Mouse (Mus musculus): Measurements from ENCODE around the gene Ppp1r12c. TPM values are rescaled to one million over a fixed set of nuclear protein-coding genes. Genes with fewer than 3 reads are reported as not detected.
A peak's percentile ranks its signal among the peaks of the same experiment; 100 is the strongest.

Ppp1r12c gene
- 40.9 and 46.0 TPM in 2 replicates for polyA plus RNA-seq (2014; fragmentation: Nextera tagmentation; extraction: Ambion mirVana)

GRCm38 (mm10) chr7:4501558-4502397, at the start of gene Ppp1r12c:
Ppp1r12c (minus strand) TSS chr7:4501680.
- peak within 1 kb of the TSS; percentile 92 for H3K9ac ChIP-seq (ENCODE audit: low read length)
- H3K9me3 ChIP-seq (ENCODE audit: control insufficient read depth, low read length): no peaks in the 10 kb centered on the region
- ATAC-seq (ENCODE audit: insufficient number of reproducible peaks, low FRiP score, low TSS enrichment, low read depth) (peak; percentile 88), DNase-seq (ENCODE audit: low spot score) (peak; percentile 95)
- peaks cover 12% of the 10 kb centered on the region; the same call in 1 of the 2 replicates for H3K4me1 ChIP-seq (ENCODE audit: control insufficient read depth, insufficient read depth, low read length)
- H3K27me3 ChIP-seq (ENCODE audit: control insufficient read depth, insufficient read depth, low read length): no peaks in the 10 kb centered on the region
- H3K4me3 ChIP-seq (ENCODE audit: low read depth, low read length): peak within 1 kb of the TSS; percentile 73
- WGBS: under 1% methylated on average over 62 of the region's 62 CpGs
- H3K4me2 ChIP-seq (ENCODE audit: low read depth, severe bottlenecking): peak within 1 kb of the TSS; percentile 61
- 0 out of 2 replicates have a peak, but pooled peaks cover 3% of the 10 kb centered on the region for H3K36me3 ChIP-seq (ENCODE audit: control insufficient read depth, insufficient read depth, low read length)
- peak within 1 kb of the TSS; percentile 51; the same call in 1 of the 2 replicates for H3K27ac ChIP-seq (replicated peaks; ENCODE audit: low read depth, low read length)

DNA sequence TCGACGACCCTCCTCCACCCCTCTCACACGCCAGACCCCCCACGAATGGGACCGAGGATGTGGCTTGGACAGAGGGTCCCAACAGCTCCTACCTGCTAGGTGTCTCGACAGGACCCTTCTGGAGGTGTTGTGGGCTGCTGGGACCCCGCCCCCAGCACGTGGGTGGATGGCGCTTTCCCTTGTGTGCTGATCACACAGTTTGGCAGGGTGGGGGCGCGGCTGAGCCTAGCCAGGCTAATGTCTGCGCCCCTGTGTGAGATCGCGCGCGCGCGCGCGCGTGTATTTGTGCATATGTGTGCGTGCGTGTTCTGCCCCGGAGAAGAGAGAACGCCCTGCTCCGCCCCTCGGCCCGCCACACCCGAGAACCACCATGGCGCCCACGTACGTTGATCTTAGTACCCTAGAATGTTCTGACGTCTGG, 45.8 kb upstream of the Ppp1r12c start, which contains the start of gene Syt5:
TSS of gene Syt5 (minus strand) at position 321 of the 421 bp plus-strand sequence.
- no peaks in the 10 kb centered on the region for H3K27me3 ChIP-seq (ENCODE audit: control insufficient read depth, insufficient read depth, low read length)
- no peaks in the 10 kb centered on the region for H3K9me3 ChIP-seq (ENCODE audit: control insufficient read depth, low read length)
- peak; percentile 49 for ATAC-seq (ENCODE audit: insufficient number of reproducible peaks, low FRiP score, low TSS enrichment, low read depth)
- peak within 1 kb of the TSS; percentile 30 for H3K4me3 ChIP-seq (ENCODE audit: low read depth, low read length)
- peak; percentile 46 for DNase-seq (ENCODE audit: low spot score)
- H3K4me1 ChIP-seq (ENCODE audit: control insufficient read depth, insufficient read depth, low read length): 0 out of 2 replicates have a peak, but pooled peaks cover 6% of the 10 kb centered on the region
- peak within 1 kb of the TSS; percentile 56 for H3K4me2 ChIP-seq (ENCODE audit: low read depth, severe bottlenecking)
- WGBS: 4% methylated on average over 33 of the region's 33 CpGs
- no peak within 1 kb of the TSS for H3K27ac ChIP-seq (replicated peaks; ENCODE audit: low read depth, low read length)
- no peaks in the 10 kb centered on the region for H3K36me3 ChIP-seq (ENCODE audit: control insufficient read depth, insufficient read depth, low read length)
- 0 out of 2 replicates have a peak within 1 kb of the TSS, but pooled peaks have one; percentile 18 for H3K9ac ChIP-seq (ENCODE audit: low read length)

DNA sequence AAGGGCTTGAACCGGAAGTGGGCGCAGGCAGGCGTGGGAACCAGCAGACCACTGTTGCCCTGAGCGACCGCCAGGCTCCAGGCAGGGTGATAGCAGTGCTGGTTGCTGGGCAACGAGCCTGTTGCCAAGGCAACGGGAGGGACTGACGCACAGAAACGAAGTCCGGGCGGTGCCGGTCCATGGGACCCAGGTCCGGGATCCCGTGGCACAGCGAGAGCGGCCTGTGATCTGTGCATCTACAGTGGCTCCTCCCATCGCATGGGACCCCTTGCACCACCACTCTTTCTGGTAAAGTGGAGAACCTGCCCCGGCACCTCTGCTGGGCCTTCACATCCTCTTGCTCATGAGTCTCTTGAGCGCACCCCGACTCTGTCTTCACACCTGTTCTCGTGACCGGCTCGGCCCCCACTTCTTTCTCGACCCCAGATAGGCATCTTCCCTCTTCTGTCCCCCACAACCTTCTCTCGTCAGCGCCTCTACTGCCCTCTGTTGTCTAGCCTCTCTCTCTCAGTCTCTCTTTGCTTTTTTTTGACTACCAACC, 45.2 kb upstream of the Ppp1r12c start:
- Histone ChIP-seq H3K36me3 (ENCODE audit: control insufficient read depth, insufficient read depth, low read length) (no peaks in the 10 kb centered on the region), H3K4me1 (ENCODE audit: control insufficient read depth, insufficient read depth, low read length) (0 out of 2 replicates have a peak, but pooled peaks cover 6% of the 10 kb centered on the region), H3K27ac (replicated peaks; ENCODE audit: low read depth, low read length) (no peak overlapping the region), H3K9me3 (ENCODE audit: control insufficient read depth, low read length) (no peaks in the 10 kb centered on the region), H3K4me3 (ENCODE audit: low read depth, low read length) (peak overlapping the region; percentile 30), H3K9ac (ENCODE audit: low read length) (no peak overlapping the region), H3K4me2 (ENCODE audit: low read depth, severe bottlenecking) (peak overlapping the region; percentile 56), H3K27me3 (ENCODE audit: control insufficient read depth, insufficient read depth, low read length) (no peaks in the 10 kb centered on the region)
- ATAC-seq (ENCODE audit: insufficient number of reproducible peaks, low FRiP score, low TSS enrichment, low read depth): peak; percentile 67
- 2% methylated on average over 23 of the region's 26 CpGs for WGBS
- peak; percentile 80 for DNase-seq (ENCODE audit: low spot score)

- Histone ChIP-seq H3K9me3 (ENCODE audit: control insufficient read depth, low read length) (no peaks in the 10 kb centered on the region), H3K27ac (replicated peaks; ENCODE audit: low read depth, low read length) (no peak overlapping the region), H3K27me3 (ENCODE audit: control insufficient read depth, insufficient read depth, low read length) (no peaks in the 10 kb centered on the region), H3K36me3 (ENCODE audit: control insufficient read depth, insufficient read depth, low read length) (no peaks in the 10 kb centered on the region), H3K4me2 (ENCODE audit: low read depth, severe bottlenecking) (peak overlapping the region; percentile 56), H3K9ac (ENCODE audit: low read length) (no peak overlapping the region), H3K4me3 (ENCODE audit: low read depth, low read length) (no peak overlapping the region; the same call in 1 of the 2 replicates), H3K4me1 (ENCODE audit: control insufficient read depth, insufficient read depth, low read length) (0 out of 2 replicates have a peak, but pooled peaks cover 6% of the 10 kb centered on the region)
- ATAC-seq (ENCODE audit: insufficient number of reproducible peaks, low FRiP score, low TSS enrichment, low read depth) (0 out of 2 replicates have a peak, but pooled peaks have one; percentile 19), DNase-seq (ENCODE audit: low spot score) (no peak)
- WGBS: 73% methylated on average over 15 of the region's 15 CpGs
Measured at GRCm38 (mm10) chr7:4546050-4546449, 44.6 kb upstream of the Ppp1r12c start.

DNA sequence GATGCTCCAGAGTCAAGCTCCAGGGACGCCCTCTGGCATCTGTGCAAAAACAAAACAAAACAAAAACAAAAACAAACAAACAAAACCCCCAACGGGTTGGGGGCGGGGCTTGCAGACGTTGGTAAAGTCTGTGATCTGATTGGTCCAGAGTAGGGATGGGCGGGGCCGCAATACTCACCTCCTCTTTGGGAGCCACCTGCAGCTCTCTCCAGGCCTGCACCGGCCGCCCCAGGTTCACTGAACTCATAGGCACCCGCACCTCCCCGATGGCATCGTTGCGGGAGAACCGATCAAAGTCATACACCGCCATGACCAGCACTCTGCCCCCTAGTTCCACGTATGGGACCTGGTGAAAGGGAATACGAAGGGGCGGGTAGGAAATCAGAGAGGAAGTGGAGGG, 40.5 kb upstream of the Ppp1r12c start:
- H3K27me3 ChIP-seq (ENCODE audit: control insufficient read depth, insufficient read depth, low read length): no peaks in the 10 kb centered on the region
- 32% methylated on average over 17 of the region's 17 CpGs for WGBS
- H3K9ac ChIP-seq (ENCODE audit: low read length): no peak overlapping the region
- H3K27ac ChIP-seq (replicated peaks; ENCODE audit: low read depth, low read length): no peak overlapping the region
- no peaks in the 10 kb centered on the region for H3K36me3 ChIP-seq (ENCODE audit: control insufficient read depth, insufficient read depth, low read length)
- no peaks in the 10 kb centered on the region for H3K9me3 ChIP-seq (ENCODE audit: control insufficient read depth, low read length)
- DNase-seq (ENCODE audit: low spot score): no peak
- no peak overlapping the region for H3K4me2 ChIP-seq (ENCODE audit: low read depth, severe bottlenecking)
- no peak overlapping the region for H3K4me3 ChIP-seq (ENCODE audit: low read depth, low read length)
- H3K4me1 ChIP-seq (ENCODE audit: control insufficient read depth, insufficient read depth, low read length): 0 out of 2 replicates have a peak, but pooled peaks cover 6% of the 10 kb centered on the region
- no peak for ATAC-seq (ENCODE audit: insufficient number of reproducible peaks, low FRiP score, low TSS enrichment, low read depth)

DNA sequence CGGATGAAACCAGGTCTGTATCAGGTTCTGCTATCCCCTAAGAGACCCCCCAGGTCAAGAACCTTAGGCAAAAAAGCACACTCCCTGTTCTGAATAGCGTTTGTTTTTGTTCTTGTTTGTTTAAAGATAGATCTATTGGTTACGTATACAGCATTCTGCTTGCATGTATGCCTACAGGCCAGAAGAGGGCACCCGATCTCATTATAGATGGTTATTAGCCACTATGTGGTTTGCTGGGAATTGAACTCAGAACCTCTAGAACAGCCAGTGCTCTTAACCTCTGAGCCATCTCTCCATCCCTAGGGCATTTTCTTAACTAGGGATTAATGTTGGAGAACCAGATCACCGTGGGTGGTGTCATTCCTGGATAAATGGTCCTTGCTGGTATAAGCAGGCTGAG, 39.9 kb upstream of the Ppp1r12c start:
- no peaks in the 10 kb centered on the region for H3K27me3 ChIP-seq (ENCODE audit: control insufficient read depth, insufficient read depth, low read length)
- no peak overlapping the region for H3K9ac ChIP-seq (ENCODE audit: low read length)
- H3K4me1 ChIP-seq (ENCODE audit: control insufficient read depth, insufficient read depth, low read length): 0 out of 2 replicates have a peak, but pooled peaks cover 1% of the 10 kb centered on the region
- H3K4me3 ChIP-seq (ENCODE audit: low read depth, low read length): no peak overlapping the region
- DNase-seq (ENCODE audit: low spot score): no peak
- H3K27ac ChIP-seq (replicated peaks; ENCODE audit: low read depth, low read length): no peak overlapping the region
- no peaks in the 10 kb centered on the region for H3K9me3 ChIP-seq (ENCODE audit: control insufficient read depth, low read length)
- 63% methylated on average over 5 of the region's 5 CpGs for WGBS
- H3K36me3 ChIP-seq (ENCODE audit: control insufficient read depth, insufficient read depth, low read length): no peaks in the 10 kb centered on the region
- H3K4me2 ChIP-seq (ENCODE audit: low read depth, severe bottlenecking): no peak overlapping the region
- no peak for ATAC-seq (ENCODE audit: insufficient number of reproducible peaks, low FRiP score, low TSS enrichment, low read depth)

DNA sequence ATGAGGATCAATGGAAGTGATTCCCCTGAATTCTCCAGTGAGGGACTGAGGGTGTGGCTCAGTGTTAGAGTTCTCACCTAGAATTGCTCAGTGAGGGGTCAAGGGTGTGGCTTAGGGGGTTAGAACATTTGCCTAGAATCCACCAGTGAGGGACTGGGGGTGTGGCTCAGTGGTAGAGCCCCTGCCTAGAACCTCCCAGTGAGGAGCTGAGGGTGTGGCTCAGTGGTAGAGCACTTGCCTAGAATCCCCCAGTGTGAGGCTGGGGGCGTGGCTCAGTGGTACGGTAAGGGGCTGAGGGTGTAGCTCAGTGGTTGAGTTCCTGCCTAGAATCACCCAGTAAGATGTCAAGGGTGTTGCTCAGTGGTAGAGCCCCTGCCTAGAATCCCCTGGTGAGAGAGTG, 37.5 kb upstream of the Ppp1r12c start:
- no peaks in the 10 kb centered on the region for H3K4me1 ChIP-seq (ENCODE audit: control insufficient read depth, insufficient read depth, low read length)
- WGBS: 74% methylated on average over 2 of the region's 2 CpGs
- no peak overlapping the region for H3K4me2 ChIP-seq (ENCODE audit: low read depth, severe bottlenecking)
- ATAC-seq (ENCODE audit: insufficient number of reproducible peaks, low FRiP score, low TSS enrichment, low read depth): no peak
- no peaks in the 10 kb centered on the region for H3K9me3 ChIP-seq (ENCODE audit: control insufficient read depth, low read length)
- no peak for DNase-seq (ENCODE audit: low spot score)
- H3K9ac ChIP-seq (ENCODE audit: low read length): no peak overlapping the region
- no peak overlapping the region for H3K27ac ChIP-seq (replicated peaks; ENCODE audit: low read depth, low read length)
- H3K27me3 ChIP-seq (ENCODE audit: control insufficient read depth, insufficient read depth, low read length): no peaks in the 10 kb centered on the region
- H3K4me3 ChIP-seq (ENCODE audit: low read depth, low read length): no peak overlapping the region
- H3K36me3 ChIP-seq (ENCODE audit: control insufficient read depth, insufficient read depth, low read length): no peaks in the 10 kb centered on the region

DNA sequence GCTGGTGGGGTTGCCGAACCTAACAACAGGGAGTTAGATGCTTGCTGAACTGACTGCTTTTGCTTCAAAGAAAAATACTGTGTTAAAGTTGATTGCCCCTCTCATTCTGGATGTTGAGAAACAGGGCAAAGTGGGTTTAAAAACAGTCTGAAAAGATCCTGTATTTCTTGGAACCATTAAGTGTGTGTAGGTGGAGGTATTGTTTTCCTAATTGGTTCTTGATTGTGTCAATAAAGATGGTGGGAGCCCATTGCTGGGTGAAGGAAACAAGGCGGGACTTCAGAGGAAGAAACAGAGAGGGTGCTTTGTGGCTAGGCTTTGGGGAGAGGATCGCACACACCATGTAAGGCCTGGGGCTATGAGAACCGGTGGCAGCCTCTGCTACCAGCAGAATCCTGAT, 35.7 kb upstream of the Ppp1r12c start:
- ATAC-seq (ENCODE audit: insufficient number of reproducible peaks, low FRiP score, low TSS enrichment, low read depth) (no peak), DNase-seq (ENCODE audit: low spot score) (no peak)
- no peak overlapping the region for H3K4me2 ChIP-seq (ENCODE audit: low read depth, severe bottlenecking)
- no peaks in the 10 kb centered on the region for H3K4me1 ChIP-seq (ENCODE audit: control insufficient read depth, insufficient read depth, low read length)
- no peak overlapping the region for H3K9ac ChIP-seq (ENCODE audit: low read length)
- H3K27ac ChIP-seq (replicated peaks; ENCODE audit: low read depth, low read length): no peak overlapping the region
- H3K4me3 ChIP-seq (ENCODE audit: low read depth, low read length): no peak overlapping the region
- whole genome bisulfite sequencing: 57% methylated on average over 4 of the region's 4 CpGs
- H3K36me3 ChIP-seq (ENCODE audit: control insufficient read depth, insufficient read depth, low read length): no peaks in the 10 kb centered on the region
- no peaks in the 10 kb centered on the region for H3K9me3 ChIP-seq (ENCODE audit: control insufficient read depth, low read length)
- no peaks in the 10 kb centered on the region for H3K27me3 ChIP-seq (ENCODE audit: control insufficient read depth, insufficient read depth, low read length)
